In genomic region chr3:35940520-35941135, GRCm38 (mm10) we compare ENCODE assay signal across 20 mouse cellular contexts.
"Had no signal": no experiment of that assay in that cellular context is flagged by ENCODE, and none has a peak within 500 bp of the region (broad histone marks: within the 10 kb centered on the region; RNA-seq: fewer than 3 reads in every experiment).

No protein-coding gene starts in this region.

- H3K27me3 ChIP-seq: limb, embryonic 13.5 days; liver, embryonic 12.5 days; midbrain, embryonic 12.5 days; midbrain, embryonic 15.5 days; neural tube, embryonic 12.5 days; neural tube, embryonic 15.5 days; stomach, embryonic 15.5 days had no signal

- ATAC-seq: intestine, embryonic 16.5 days; liver, embryonic 12.5 days; midbrain, embryonic 15.5 days had no signal

- H3K4me2 ChIP-seq: limb, embryonic 13.5 days; liver, embryonic 12.5 days; lung, embryonic 14.5 days; midbrain, embryonic 12.5 days; midbrain, embryonic 15.5 days; neural tube, embryonic 12.5 days; neural tube, embryonic 15.5 days; stomach, embryonic 15.5 days had no signal

- H3K4me1 ChIP-seq: limb, embryonic 10.5 days; limb, embryonic 13.5 days; midbrain, embryonic 12.5 days; midbrain, embryonic 15.5 days; neural tube, embryonic 12.5 days; neural tube, embryonic 15.5 days; stomach, embryonic 15.5 days had no signal

- H3K4me3 ChIP-seq: limb, embryonic 10.5 days; limb, embryonic 13.5 days; liver, embryonic 12.5 days; midbrain, embryonic 12.5 days; midbrain, embryonic 15.5 days; neural tube, embryonic 12.5 days; neural tube, embryonic 15.5 days; stomach, embryonic 15.5 days had no signal

- DNase-seq: kidney, adult 18-20 months; kidney, adult 9 months; kidney, postnatal 14 days; kidney, postnatal 4 days; liver; lung, embryonic 14.5 days; lung, postnatal 10 days; retina, postnatal 1 day; right cerebral cortex, postnatal 25 days; spleen, adult 18-20 months; thymus, postnatal 25 days had no signal

- H3K27ac ChIP-seq: limb, embryonic 10.5 days; limb, embryonic 13.5 days; liver, embryonic 12.5 days; midbrain, embryonic 12.5 days; midbrain, embryonic 15.5 days; neural tube, embryonic 12.5 days; neural tube, embryonic 15.5 days; stomach, embryonic 15.5 days had no signal

- H3K9me3 ChIP-seq: limb, embryonic 10.5 days; limb, embryonic 13.5 days; liver, embryonic 12.5 days; midbrain, embryonic 12.5 days; midbrain, embryonic 15.5 days; neural tube, embryonic 12.5 days; neural tube, embryonic 15.5 days; stomach, embryonic 15.5 days had no signal

- H3K9ac ChIP-seq: limb, embryonic 13.5 days; liver, embryonic 12.5 days; lung, embryonic 14.5 days; midbrain, embryonic 12.5 days; midbrain, embryonic 15.5 days; neural tube, embryonic 12.5 days; neural tube, embryonic 15.5 days; stomach, embryonic 15.5 days had no signal

- H3K36me3 ChIP-seq: midbrain, embryonic 12.5 days; midbrain, embryonic 15.5 days; neural tube, embryonic 12.5 days; stomach, embryonic 15.5 days had no signal
